Mouse (Mus musculus): ENCODE measurements at regions not wholly inside any gene's neighbourhood (a gene's known extent, or its start where the extent isn't known, plus 50 kb on each side); places are given as distances from the start of the nearest gene placed in this dataset.

DNA sequence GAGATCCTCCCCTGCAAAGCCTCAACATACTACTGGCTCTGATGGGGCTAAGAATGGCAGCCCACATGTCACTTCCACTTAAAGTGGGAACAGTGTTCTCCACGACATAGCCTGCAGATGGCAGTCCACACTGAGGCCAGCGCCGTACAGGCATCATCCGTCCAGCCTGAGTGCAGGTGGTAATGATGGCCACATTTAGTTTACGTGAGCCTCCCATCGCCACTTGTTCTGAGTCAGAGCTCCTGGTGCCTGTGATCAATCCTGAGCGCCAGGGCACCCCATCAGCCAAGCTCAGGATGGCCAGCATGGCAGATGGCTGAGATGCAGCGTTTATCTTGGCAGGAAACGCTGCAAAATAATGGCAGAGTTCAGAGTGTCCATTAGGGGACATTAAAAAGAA is 159.6 kb downstream of the Adgrd1 start:
- no peak for TF ChIP-seq POLR2A (IDR thresholded peaks at IDR 0.05; ENCODE audit: low read depth, low read length)
- no peak for TF ChIP-seq CTCF (IDR thresholded peaks at IDR 0.05; ENCODE audit: extremely low read depth, insufficient read length, insufficient replicate concordance, low read depth, low read length)
- Histone ChIP-seq H3K36me3 (ENCODE audit: control insufficient read depth, insufficient read depth, low read length) (no peaks in the 10 kb centered on the region), H3K27me3 (ENCODE audit: control insufficient read depth, insufficient read depth, low read length) (no peaks in the 10 kb centered on the region), H3K4me1 (ENCODE audit: control insufficient read depth, insufficient read depth, insufficient read length, low read length) (no peaks in the 10 kb centered on the region), H3K27ac (ENCODE audit: insufficient read depth, low read depth, low read length) (no peak overlapping the region), H3K4me3 (ENCODE audit: low read depth, low read length) (no peak overlapping the region)
- 79% methylated on average over 9 of the region's 9 CpGs for WGBS

DNA sequence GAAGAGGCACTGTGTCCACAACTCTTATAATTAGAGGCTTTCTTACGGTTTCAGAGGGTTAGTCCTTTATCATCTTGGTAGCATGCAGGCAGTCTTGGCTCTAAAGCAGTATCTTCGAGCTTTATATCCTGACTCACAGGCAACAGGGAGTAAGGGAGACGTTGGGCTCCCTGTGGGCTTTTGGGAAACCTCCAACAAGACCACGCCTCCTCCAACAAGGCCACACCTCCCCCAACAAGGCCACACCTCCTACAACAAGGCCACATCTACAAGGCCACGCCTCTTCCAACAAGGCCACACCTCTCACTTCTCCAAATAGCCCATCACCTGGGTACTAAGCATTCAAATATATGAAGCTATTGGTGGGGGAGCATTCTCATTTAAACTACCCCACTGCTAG is 160.7 kb downstream of the Adgrd1 start:
- no peak overlapping the region for H3K4me3 ChIP-seq (ENCODE audit: low read depth, low read length)
- H3K4me1 ChIP-seq (ENCODE audit: control insufficient read depth, insufficient read depth, insufficient read length, low read length), result no peaks in the 10 kb centered on the region
- H3K27ac ChIP-seq (ENCODE audit: insufficient read depth, low read depth, low read length), result no peak overlapping the region
- no peaks in the 10 kb centered on the region for H3K36me3 ChIP-seq (ENCODE audit: control insufficient read depth, insufficient read depth, low read length)
- H3K27me3 ChIP-seq (ENCODE audit: control insufficient read depth, insufficient read depth, low read length), result no peaks in the 10 kb centered on the region
- WGBS, result 54% methylated on average over 5 of the region's 5 CpGs
- no peak for TF ChIP-seq POLR2A (IDR thresholded peaks at IDR 0.05; ENCODE audit: low read depth, low read length)
- no peak for TF ChIP-seq CTCF (IDR thresholded peaks at IDR 0.05; ENCODE audit: extremely low read depth, insufficient read length, insufficient replicate concordance, low read depth, low read length)

- no peak overlapping the region for H3K27ac ChIP-seq (ENCODE audit: insufficient read depth, low read depth, low read length)
- 69% methylated on average over 9 of the region's 9 CpGs for WGBS
- H3K4me3 ChIP-seq (ENCODE audit: low read depth, low read length), result no peak overlapping the region
- no peaks in the 10 kb centered on the region for H3K27me3 ChIP-seq (ENCODE audit: control insufficient read depth, insufficient read depth, low read length)
- H3K36me3 ChIP-seq (ENCODE audit: control insufficient read depth, insufficient read depth, low read length), result no peaks in the 10 kb centered on the region
- TF ChIP-seq CTCF (IDR thresholded peaks at IDR 0.05; ENCODE audit: extremely low read depth, insufficient read length, insufficient replicate concordance, low read depth, low read length), result no peak
- no peak for TF ChIP-seq POLR2A (IDR thresholded peaks at IDR 0.05; ENCODE audit: low read depth, low read length)
- H3K4me1 ChIP-seq (ENCODE audit: control insufficient read depth, insufficient read depth, insufficient read length, low read length), result no peaks in the 10 kb centered on the region
Observed at GRCm38 (mm10) chr5:129260689-129261088, 164.1 kb downstream of the Adgrd1 start.

DNA sequence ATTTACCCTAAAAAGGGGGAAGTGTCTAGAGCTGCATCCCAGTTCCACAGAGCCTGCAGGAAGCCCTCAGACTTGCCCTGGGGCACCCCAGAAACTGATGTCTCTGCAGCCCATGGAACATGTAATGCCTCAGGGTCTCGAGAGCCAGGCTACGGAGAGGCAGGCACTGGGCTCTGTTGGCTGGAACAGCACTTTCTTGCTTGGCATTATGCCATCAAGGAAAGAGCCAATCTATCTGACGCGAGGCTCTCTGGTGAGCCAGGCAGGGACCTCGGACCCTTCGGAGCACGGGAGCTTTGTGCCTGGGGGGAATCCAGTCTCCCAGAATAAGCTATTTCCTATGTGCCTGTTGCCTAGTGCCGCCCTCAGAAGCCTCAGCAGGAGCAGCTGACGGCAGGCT is 166.6 kb downstream of the Adgrd1 start:
- Histone ChIP-seq H3K27ac (ENCODE audit: insufficient read depth, low read depth, low read length) (no peak overlapping the region), H3K36me3 (ENCODE audit: control insufficient read depth, insufficient read depth, low read length) (no peaks in the 10 kb centered on the region), H3K27me3 (ENCODE audit: control insufficient read depth, insufficient read depth, low read length) (no peaks in the 10 kb centered on the region), H3K4me1 (ENCODE audit: control insufficient read depth, insufficient read depth, insufficient read length, low read length) (no peaks in the 10 kb centered on the region), H3K4me3 (ENCODE audit: low read depth, low read length) (no peak overlapping the region)
- WGBS, result 55% methylated on average over 9 of the region's 9 CpGs
- TF ChIP-seq CTCF (IDR thresholded peaks at IDR 0.05; ENCODE audit: extremely low read depth, insufficient read length, insufficient replicate concordance, low read depth, low read length) (no peak), POLR2A (IDR thresholded peaks at IDR 0.05; ENCODE audit: low read depth, low read length) (no peak)

DNA sequence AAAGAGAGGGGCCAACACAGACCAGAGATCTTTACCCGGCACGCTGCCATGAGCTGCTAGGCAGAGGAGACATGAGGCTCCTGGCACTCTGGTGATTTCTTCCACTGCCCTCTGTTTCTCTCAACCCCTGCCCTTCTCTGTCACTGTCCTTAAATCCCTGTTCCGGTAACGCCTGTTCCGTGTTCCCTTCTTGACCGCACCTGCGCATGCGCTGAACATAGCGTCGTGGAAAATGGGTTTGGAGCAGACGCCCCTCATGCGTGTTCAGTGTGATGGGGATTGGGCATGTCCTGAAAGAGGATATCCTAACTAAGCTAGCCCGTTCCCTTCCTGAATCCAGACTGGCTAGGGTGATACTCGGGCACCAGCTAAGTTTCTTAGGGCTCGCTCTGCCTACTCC is 167.8 kb downstream of the Adgrd1 start:
- Histone ChIP-seq H3K27me3 (ENCODE audit: control insufficient read depth, insufficient read depth, low read length) (no peaks in the 10 kb centered on the region), H3K36me3 (ENCODE audit: control insufficient read depth, insufficient read depth, low read length) (no peaks in the 10 kb centered on the region), H3K4me1 (ENCODE audit: control insufficient read depth, insufficient read depth, insufficient read length, low read length) (no peaks in the 10 kb centered on the region), H3K4me3 (ENCODE audit: low read depth, low read length) (no peak overlapping the region), H3K27ac (ENCODE audit: insufficient read depth, low read depth, low read length) (no peak overlapping the region)
- 88% methylated on average over 15 of the region's 15 CpGs for WGBS
- no peak for TF ChIP-seq POLR2A (IDR thresholded peaks at IDR 0.05; ENCODE audit: low read depth, low read length)
- TF ChIP-seq CTCF (IDR thresholded peaks at IDR 0.05; ENCODE audit: extremely low read depth, insufficient read length, insufficient replicate concordance, low read depth, low read length), result no peak

DNA sequence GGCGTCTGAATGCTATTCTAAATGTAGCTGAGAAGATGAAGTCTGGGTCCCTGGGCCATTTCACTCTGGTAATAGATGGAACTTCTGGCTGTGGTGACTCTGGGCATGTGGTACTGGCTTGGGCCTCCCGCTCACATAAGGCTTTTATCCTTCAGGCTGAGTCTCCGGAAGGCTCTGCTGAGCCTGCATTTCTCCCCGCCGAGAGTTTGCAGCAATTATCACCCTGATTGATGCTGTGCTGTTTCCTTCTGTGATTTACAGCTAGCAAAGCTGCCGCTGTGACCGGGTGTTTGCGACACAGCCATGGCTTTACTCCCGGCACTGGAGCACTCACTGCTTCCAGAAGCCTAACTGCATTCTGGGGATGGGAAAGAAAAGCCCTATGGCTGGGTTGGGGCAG is 171.9 kb downstream of the Adgrd1 start:
- Histone ChIP-seq H3K27me3 (ENCODE audit: control insufficient read depth, insufficient read depth, low read length) (no peaks in the 10 kb centered on the region), H3K36me3 (ENCODE audit: control insufficient read depth, insufficient read depth, low read length) (no peaks in the 10 kb centered on the region), H3K4me3 (ENCODE audit: low read depth, low read length) (no peak overlapping the region), H3K4me1 (ENCODE audit: control insufficient read depth, insufficient read depth, insufficient read length, low read length) (no peaks in the 10 kb centered on the region), H3K27ac (ENCODE audit: insufficient read depth, low read depth, low read length) (no peak overlapping the region)
- TF ChIP-seq CTCF (IDR thresholded peaks at IDR 0.05; ENCODE audit: extremely low read depth, insufficient read length, insufficient replicate concordance, low read depth, low read length) (no peak), POLR2A (IDR thresholded peaks at IDR 0.05; ENCODE audit: low read depth, low read length) (no peak)
- WGBS, result 26% methylated on average over 9 of the region's 9 CpGs

DNA sequence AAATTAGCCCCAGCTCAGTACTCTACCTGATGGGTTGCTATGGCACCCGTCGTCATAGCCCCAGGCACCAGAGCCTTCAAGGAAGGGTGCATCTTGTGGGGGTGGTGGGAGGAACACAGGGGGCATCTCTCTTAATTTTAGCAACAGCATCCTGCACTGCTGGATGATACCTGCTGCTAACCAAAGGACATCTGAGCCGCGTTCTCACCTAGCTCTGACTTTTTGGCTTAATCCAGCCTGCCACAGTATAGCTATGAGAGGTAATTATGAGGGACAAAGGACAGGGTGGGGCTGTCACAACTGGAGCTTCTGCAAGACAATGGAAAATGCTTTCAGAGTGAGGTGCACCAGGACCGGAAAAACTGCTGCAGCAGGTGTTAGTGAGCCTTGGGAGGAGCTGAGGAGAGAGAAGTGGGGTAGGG is 173.5 kb downstream of the Adgrd1 start:
- H3K4me1 ChIP-seq (ENCODE audit: control insufficient read depth, insufficient read depth, insufficient read length, low read length), result no peaks in the 10 kb centered on the region
- WGBS, result 16% methylated on average over 5 of the region's 5 CpGs
- no peaks in the 10 kb centered on the region for H3K36me3 ChIP-seq (ENCODE audit: control insufficient read depth, insufficient read depth, low read length)
- H3K4me3 ChIP-seq (ENCODE audit: low read depth, low read length), result no peak overlapping the region
- no peak overlapping the region for H3K27ac ChIP-seq (ENCODE audit: insufficient read depth, low read depth, low read length)
- no peaks in the 10 kb centered on the region for H3K27me3 ChIP-seq (ENCODE audit: control insufficient read depth, insufficient read depth, low read length)
- no peak for TF ChIP-seq POLR2A (IDR thresholded peaks at IDR 0.05; ENCODE audit: low read depth, low read length)

- 40% methylated on average over 2 of the region's 2 CpGs for WGBS
- no peak for TF ChIP-seq CTCF (IDR thresholded peaks at IDR 0.05; ENCODE audit: extremely low read depth, insufficient read length, insufficient replicate concordance, low read depth, low read length)
- TF ChIP-seq POLR2A (IDR thresholded peaks at IDR 0.05; ENCODE audit: low read depth, low read length), result no peak
- Histone ChIP-seq H3K27me3 (ENCODE audit: control insufficient read depth, insufficient read depth, low read length) (no peaks in the 10 kb centered on the region), H3K4me3 (ENCODE audit: low read depth, low read length) (no peak overlapping the region), H3K4me1 (ENCODE audit: control insufficient read depth, insufficient read depth, insufficient read length, low read length) (no peaks in the 10 kb centered on the region), H3K27ac (ENCODE audit: insufficient read depth, low read depth, low read length) (no peak overlapping the region), H3K36me3 (ENCODE audit: control insufficient read depth, insufficient read depth, low read length) (no peaks in the 10 kb centered on the region)
Observed at GRCm38 (mm10) chr5:129281406-129281805, 184.9 kb downstream of the Adgrd1 start.
